Mouse (Mus musculus) WW6 (cell line): Measurements from ENCODE around the gene Ctsz.

Experiments used
- DNase-seq: peaks from one replicate; pipeline ENCODE4 v3.0.0-alpha.2; 2013; ENCODE audit warnings: low read depth, low spot score

Ctsz gene

DNA sequence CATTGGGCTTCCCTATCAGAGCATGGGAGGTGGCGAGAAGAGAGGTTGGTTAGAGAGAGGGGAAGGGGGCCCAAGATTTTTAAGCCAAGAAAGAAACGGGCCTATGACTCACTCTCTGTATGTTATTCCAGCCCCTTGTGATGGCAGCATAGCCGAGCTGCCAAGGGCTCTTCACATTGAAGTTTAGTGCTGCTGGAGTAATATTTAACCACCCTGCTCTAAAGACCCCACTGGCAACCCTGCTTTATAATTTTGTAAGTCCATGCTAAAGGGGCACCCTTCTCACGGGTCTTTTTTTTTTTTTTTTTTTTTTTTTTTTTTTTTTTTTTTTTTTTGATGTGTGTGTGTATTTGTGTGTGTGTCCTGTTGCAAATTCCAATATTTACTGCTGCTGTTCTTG lies 3.1 kb upstream of the Ctsz start:
- no peak for DNase-seq

GRCm38 (mm10) chr2:174439961-174440360 lies 1.1 kb upstream of the Ctsz start:
- DNase-seq: no peak

GRCm38 (mm10) chr2:174439450-174439838 lies 605 bp upstream of the Ctsz start:
- no peak for DNase-seq

DNA sequence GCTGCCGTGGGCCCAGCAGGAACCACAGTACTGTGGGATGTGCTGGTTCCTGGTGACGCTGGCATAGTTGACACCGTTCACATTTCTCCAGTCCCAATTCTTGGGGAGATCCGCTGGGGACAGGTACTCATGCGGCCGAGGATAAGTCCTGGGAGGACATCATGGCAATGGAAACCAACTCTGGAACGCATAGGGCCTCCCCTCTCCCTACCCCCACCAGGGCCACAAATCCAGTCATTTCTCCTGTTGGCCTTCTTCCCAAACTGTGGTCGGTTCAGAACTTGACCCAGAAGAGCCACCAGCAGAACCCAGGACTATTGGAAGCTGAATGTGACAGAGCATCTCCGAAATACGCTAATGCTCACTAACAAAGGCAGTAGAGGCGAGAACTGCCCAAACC lies 658 bp downstream of the Ctsz start:
- no peak for DNase-seq

DNA sequence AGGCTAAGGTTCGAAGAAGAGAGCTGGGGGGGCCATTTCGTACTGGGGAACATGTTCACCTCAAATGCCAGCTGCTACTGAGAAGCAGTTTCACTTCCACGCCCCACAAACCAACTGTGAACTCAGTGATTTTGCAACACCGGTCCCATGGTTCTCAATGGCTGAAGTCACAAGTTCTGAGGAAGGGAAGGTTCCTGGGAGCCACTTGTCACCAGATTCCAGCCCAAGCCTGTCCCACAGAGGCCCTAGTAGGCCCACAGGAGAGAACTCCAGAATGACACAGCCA lies 1.2 kb downstream of the Ctsz start:
- DNase-seq: no peak

- DNase-seq: no peak
Observed at GRCm38 (mm10) chr2:174436916-174437696, 1.7 kb downstream of the Ctsz start.

GRCm38 (mm10) chr2:174436076-174436701 lies 2.6 kb downstream of the Ctsz start:
- DNase-seq: no peak

GRCm38 (mm10) chr2:174434943-174435342 lies 3.9 kb downstream of the Ctsz start:
- DNase-seq: no peak

GRCm38 (mm10) chr2:174428996-174429591 lies 9.7 kb downstream of the Ctsz start:
- DNase-seq: no peak

DNA sequence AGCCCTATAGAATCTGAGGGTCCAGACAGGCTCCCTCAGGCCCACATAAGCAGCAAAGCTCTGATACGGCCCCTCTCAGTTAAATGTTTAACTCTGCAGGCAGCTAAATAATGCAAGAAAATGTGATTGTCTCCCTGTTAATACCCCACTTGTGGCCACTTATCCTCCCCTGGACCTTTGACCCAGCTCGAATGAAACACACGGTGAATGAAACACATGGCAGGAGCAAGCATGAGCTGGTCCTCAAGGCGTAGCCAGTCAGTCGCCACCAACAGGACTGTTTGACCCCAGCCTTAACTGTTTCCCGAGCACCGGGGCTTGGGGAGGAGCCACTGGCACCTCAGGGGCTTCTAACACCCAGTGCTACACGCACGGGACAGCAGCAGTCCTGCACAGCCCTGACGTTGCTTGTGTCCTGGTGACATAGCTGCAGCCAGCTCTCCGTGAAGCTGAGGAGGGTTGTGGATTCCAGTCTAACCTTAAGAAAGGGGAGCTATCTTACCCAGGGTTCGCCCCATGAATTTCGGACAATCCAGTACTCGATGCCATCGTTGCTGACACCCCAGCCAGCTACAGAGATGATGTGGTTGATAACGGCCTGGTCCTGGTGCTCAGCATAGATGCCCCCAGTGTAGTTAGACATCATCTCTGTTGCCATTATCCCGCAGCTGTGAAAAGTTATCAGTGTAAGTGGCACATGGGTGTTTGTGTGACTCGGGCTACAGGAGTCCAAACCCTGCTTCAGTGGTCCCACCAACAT lies 10.6 kb downstream of the Ctsz start:
- no peak for DNase-seq

- DNase-seq: no peak
Observed at GRCm38 (mm10) chr2:174426856-174427255, 12.0 kb downstream of the Ctsz start.

GRCm38 (mm10) chr2:174424301-174425085 lies 14.3 kb downstream of the Ctsz start:
- no peak for DNase-seq

DNA sequence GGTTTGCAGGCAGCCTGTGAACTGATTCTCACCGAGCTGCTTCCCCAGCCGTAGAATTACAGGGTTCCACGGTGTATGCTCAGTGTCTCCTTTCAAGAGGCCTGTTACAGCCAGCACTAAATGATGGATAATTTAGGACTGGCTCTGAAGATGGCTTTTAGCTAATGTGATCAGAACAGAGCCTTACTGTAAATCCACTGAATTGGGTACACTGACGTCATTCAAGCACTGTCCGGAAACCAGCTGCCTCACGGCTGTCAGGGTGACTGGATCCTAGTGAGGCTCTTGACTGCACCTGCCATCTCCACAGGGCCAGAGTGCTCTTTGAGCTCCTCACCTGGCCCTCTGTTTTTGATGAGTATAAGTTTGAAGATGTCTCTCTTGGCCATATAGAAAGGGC lies 17.7 kb downstream of the Ctsz start:
- DNase-seq: no peak

GRCm38 (mm10) chr2:174415731-174416310 lies 23.0 kb downstream of the Ctsz start, which contains the start of gene Nelfcd:
Gene Nelfcd, plus strand, starts transcription at chr2:174415804.
- DNase-seq: peak; percentile 88

GRCm38 (mm10) chr2:174415001-174415730 lies 23.7 kb downstream of the Ctsz start:
- no peak for DNase-seq

DNA sequence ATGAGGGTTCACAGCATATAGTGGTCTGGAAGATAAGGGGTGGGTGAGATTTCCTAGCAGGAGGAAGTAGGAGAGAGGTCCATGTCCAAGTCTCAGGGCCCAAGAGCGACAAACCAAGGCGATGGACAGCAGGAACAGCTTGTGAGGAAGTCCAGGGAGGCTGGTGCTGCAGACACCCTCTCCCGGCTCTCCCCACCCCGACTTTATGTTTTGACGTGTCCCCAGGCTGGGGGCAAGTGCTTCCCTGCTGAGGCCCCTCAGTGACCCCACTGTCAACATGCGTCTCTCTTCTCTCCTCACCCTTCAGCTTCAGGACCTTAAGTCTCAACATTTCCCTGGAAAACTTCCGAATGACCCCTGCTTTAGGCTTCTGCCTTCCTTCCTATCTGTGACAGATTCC lies 25.7 kb downstream of the Ctsz start:
- no peak for DNase-seq

DNA sequence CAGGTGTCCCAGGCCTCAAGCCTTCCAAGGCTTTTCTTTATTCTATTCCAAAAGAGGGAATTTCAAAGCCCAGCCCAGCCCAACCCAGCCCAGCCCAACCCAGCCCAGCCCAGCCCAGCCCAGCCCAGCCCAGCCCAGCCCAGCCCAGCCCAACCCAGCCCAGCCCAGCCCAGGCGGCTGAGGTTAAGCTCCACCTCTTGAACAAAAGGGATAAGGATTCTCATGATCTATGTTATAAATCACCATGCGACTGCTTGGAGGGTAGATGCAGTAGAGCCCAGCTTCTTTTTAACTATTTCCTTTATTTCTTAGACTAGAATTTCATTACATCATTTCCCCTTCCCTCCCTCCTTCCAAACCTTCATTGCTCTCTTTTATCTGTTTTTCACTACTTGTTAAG lies 28.6 kb downstream of the Ctsz start:
- no peak for DNase-seq

DNA sequence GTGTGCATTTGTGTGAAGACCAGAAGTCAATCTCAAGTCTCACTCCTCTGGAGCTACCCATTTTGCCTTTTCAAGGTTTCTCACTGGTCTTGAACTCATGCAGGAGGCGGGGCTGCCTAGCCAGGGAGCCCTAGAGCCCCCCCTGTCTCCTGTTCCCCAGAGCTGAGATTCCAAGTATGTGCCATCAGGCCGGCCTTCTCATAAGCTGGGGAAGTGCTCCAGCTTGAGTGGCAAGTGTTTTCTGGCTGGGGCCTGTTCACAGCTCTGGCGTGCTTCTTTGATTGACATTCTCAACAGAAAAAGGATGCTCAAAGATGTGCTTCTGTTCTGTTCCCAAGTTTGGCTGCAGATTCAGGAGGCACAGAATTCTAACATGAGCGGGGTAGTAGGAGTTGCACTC lies 38.4 kb downstream of the Ctsz start:
- no peak for DNase-seq

GRCm38 (mm10) chr2:174397881-174398280 lies 41.0 kb downstream of the Ctsz start:
- DNase-seq: no peak

DNA sequence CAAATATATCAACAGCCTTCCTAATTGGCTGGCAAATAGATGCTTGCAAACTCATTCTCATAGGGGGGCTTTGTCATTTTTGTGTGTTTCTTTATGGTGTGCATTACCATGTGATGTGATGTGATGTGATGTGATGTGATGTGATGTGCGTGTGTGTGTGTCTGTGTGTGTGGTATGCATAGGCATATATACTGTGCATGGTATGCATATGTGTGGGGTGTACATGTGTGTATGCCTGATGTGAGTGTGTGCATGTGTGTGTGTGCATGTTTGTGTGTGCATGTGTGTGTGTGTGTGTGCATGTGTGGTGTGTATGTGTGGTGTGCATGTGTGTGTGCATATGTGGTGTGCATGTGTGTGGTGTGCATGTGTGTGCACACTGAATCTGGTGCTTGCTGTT lies 41.8 kb downstream of the Ctsz start:
- no peak for DNase-seq

DNA sequence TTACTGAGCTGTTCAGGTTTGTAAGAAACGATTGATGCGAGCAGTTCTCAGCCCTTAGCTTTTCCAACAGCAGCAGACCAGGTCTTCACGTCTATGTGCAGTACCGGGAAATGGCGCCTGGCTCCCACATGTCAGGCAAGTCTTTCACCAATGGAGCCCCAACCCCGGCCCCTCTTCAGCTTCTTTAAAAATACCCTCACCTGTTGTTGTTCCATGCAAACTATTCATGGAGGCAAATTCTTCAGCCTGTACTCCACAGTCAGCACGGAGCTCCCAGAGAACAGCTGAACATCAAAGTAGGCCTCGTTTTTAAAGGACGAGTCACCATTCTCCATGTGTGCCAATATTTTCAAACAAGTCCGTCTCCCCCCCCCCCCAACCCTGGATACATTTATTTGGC lies 42.2 kb downstream of the Ctsz start:
- DNase-seq: no peak
